ENCODE assay signal across 8 mouse cellular contexts in genomic region chr11:100555583-100555982, GRCm38 (mm10). TPM values are rescaled to one million over a fixed set of nuclear protein-coding genes. Genes with fewer than 3 reads are reported as not detected.
DNase-seq lines count a peak whose midpoint lies in the region; ATAC-seq lines count a peak whose summit lies in the region.

No protein-coding gene starts in this region.

- no peak overlapping the region for H3K4me3 ChIP-seq in forebrain, embryonic 16.5 days (replicated peaks; ENCODE audit: low read length)
- H3K4me3 ChIP-seq in hindbrain, embryonic 14.5 days (replicated peaks; ENCODE audit: low read length), result no peak overlapping the region

- peak; percentile 64 for ATAC-seq in forebrain, embryonic 16.5 days
- ATAC-seq in hindbrain, embryonic 14.5 days (ENCODE audit: low FRiP score), result no peak

- H3K9ac ChIP-seq in forebrain, embryonic 16.5 days (replicated peaks; ENCODE audit: low read depth, low read length), result no peak overlapping the region
- H3K9ac ChIP-seq in hindbrain, embryonic 14.5 days, result no peak overlapping the region

- no peaks in the 10 kb centered on the region for H3K9me3 ChIP-seq in forebrain, embryonic 16.5 days (ENCODE audit: control insufficient read depth, low read length)
- no peaks in the 10 kb centered on the region for H3K9me3 ChIP-seq in hindbrain, embryonic 14.5 days (ENCODE audit: control insufficient read depth, low read length)

- WGBS in forebrain, embryonic 16.5 days, result 22% methylated on average over 11 of the region's 11 CpGs
- 20% methylated on average over 11 of the region's 11 CpGs for WGBS in hindbrain, embryonic 14.5 days

- no peak overlapping the region for H3K27ac ChIP-seq in forebrain, embryonic 16.5 days (ENCODE audit: low read length)
- H3K27ac ChIP-seq in hindbrain, embryonic 14.5 days, result no peak overlapping the region

- no peaks in the 10 kb centered on the region for H3K27me3 ChIP-seq in forebrain, embryonic 16.5 days (replicated peaks; ENCODE audit: control insufficient read depth, insufficient read depth, low read length)
- H3K27me3 ChIP-seq in hindbrain, embryonic 14.5 days (ENCODE audit: control insufficient read depth, insufficient read depth, low read length), result no peaks in the 10 kb centered on the region

- H3K36me3 ChIP-seq in forebrain, embryonic 16.5 days (ENCODE audit: control insufficient read depth, insufficient read depth), result no peaks in the 10 kb centered on the region
- no peaks in the 10 kb centered on the region for H3K36me3 ChIP-seq in hindbrain, embryonic 14.5 days (replicated peaks; ENCODE audit: control insufficient read depth, insufficient read depth)

- no peak overlapping the region for H3K4me2 ChIP-seq in forebrain, embryonic 16.5 days (ENCODE audit: low read length)
- peak overlapping the region; percentile 22; the same call in 1 of the 2 replicates for H3K4me2 ChIP-seq in hindbrain, embryonic 14.5 days (replicated peaks)

- intact Hi-C loops in heart, postnatal 25 days (cut with DNase I), result loop anchor here (1.0 to 2.0 kb wide), 3 partner anchors 43 to 129 kb away; no protein-coding TSS in a partner anchor

- peak; percentile 96 for DNase-seq in heart, adult 11 months
- no peak for DNase-seq in heart, postnatal 25 days (ENCODE audit: low spot score)
- DNase-seq in c-Kit-positive CD71-positive TER-119-positive erythroid progenitor cells, embryonic 14.5 days (ENCODE audit: low spot score), result peak; percentile 61
- DNase-seq in hindbrain, embryonic 14.5 days (ENCODE audit: low spot score), result peak; percentile 72
- DNase-seq in layer of hippocampus, postnatal 14 days (ENCODE audit: low spot score in 2 of 2), result peak; percentile 52 to 78
- peak; percentile 42 to 77 for DNase-seq in lung, postnatal 4 days
- DNase-seq in right cerebral cortex, postnatal 10 days (ENCODE audit: low spot score in 2 of 2), result peak; percentile 72 to 79

- no peaks in the 10 kb centered on the region for H3K4me1 ChIP-seq in forebrain, embryonic 16.5 days (replicated peaks; ENCODE audit: control insufficient read depth, insufficient read depth, low read length)
- H3K4me1 ChIP-seq in hindbrain, embryonic 14.5 days (replicated peaks; ENCODE audit: control insufficient read depth, insufficient read depth, low read length), result no peaks in the 10 kb centered on the region

RNA-seq across cellular contexts. Expression of gene Ttc25, which starts 10.2 kb away (rescaled TPM):
- under 1 TPM; 0.20 to 0.31 TPM for total RNA-seq in heart, postnatal 25 days (2021)
- 1.0 and 2.0 TPM in 2 replicates for polyA plus RNA-seq in forebrain, embryonic 16.5 days (2015; fragmentation: Nextera tagmentation; extraction: Ambion mirVana)
- polyA plus RNA-seq in hindbrain, embryonic 14.5 days (2014; fragmentation: Nextera tagmentation; extraction: Ambion mirVana), result 2.0 and 2.7 TPM in 2 replicates
- 1 to 10 TPM in 1 of 2 experiments, under 1 TPM in 1; 0.60 to 1.5 TPM for total RNA-seq in layer of hippocampus, postnatal 14 days (2021)

RNA-seq across cellular contexts. Expression of gene Cnp, which starts 19.1 kb away (rescaled TPM):
- 1 to 10 TPM; 5.4 to 7.3 TPM for total RNA-seq in heart, postnatal 25 days (2021)
- 22.8 and 29.8 TPM in 2 replicates for polyA plus RNA-seq in forebrain, embryonic 16.5 days (2015; fragmentation: Nextera tagmentation; extraction: Ambion mirVana)
- polyA plus RNA-seq in hindbrain, embryonic 14.5 days (2014; fragmentation: Nextera tagmentation; extraction: Ambion mirVana), result 47.2 and 53.3 TPM in 2 replicates
- 100 to 1,000 TPM; 355 to 359 TPM for total RNA-seq in layer of hippocampus, postnatal 14 days (2021)

RNA-seq across cellular contexts. Expression of gene Acly, which starts 27.8 kb away (rescaled TPM):
- total RNA-seq in heart, postnatal 25 days (2021), result 10 to 100 TPM; 31.6 to 41.6 TPM
- polyA plus RNA-seq in forebrain, embryonic 16.5 days (2015; fragmentation: Nextera tagmentation; extraction: Ambion mirVana), result 242 and 248 TPM in 2 replicates
- polyA plus RNA-seq in hindbrain, embryonic 14.5 days (2014; fragmentation: Nextera tagmentation; extraction: Ambion mirVana), result 224 and 244 TPM in 2 replicates
- total RNA-seq in layer of hippocampus, postnatal 14 days (2021), result 100 to 1,000 TPM; 110 to 119 TPM

Comparison
In these comparisons a context has a peak if more than half of its experiments do, and no peak if none do; other contexts are left out.
1. RNA of gene Cnp, which starts 19.1 kb away (total RNA-seq): 355 to 359 TPM in layer of hippocampus, postnatal 14 days; 5.4 to 7.3 TPM in heart, postnatal 25 days; every median in the first group is over 10 times any median in the second.